Mouse (Mus musculus): ENCODE measurements around the gene Wwc1. TPM values are rescaled to one million over a fixed set of nuclear protein-coding genes. Genes with fewer than 3 reads are reported as not detected.
"Not testable (repeated sequence)": the region's sequence is repeated elsewhere in the genome, so short reads cannot be mapped to it uniquely, and the experiment has no call there.

Gene Wwc1
- polyA plus RNA-seq, 1 experiment from 2014 or later = 10.3 TPM

GRCm38 (mm10) chr11:35798874-35799273 is 181.5 kb downstream of the Wwc1 start, which contains the start of gene Fbll1:
Fbll1 (minus strand) TSS chr11:35798884.
- Histone ChIP-seq H3K4me2 (ENCODE audit: low read length) (peak within 1 kb of the TSS; percentile 78), H3K27ac (replicated peaks; ENCODE audit: low read depth, low read length) (peak within 1 kb of the TSS; percentile 86), H3K9ac (replicated peaks; ENCODE audit: low read length) (peak within 1 kb of the TSS; percentile 85), H3K4me1 (ENCODE audit: control insufficient read depth, insufficient read depth, low read length) (peaks cover 13% of the 10 kb centered on the region), H3K9me3 (ENCODE audit: control insufficient read depth, low read length) (no peaks in the 10 kb centered on the region), H3K4me3 (replicated peaks; ENCODE audit: low read depth, low read length) (peak within 1 kb of the TSS; percentile 66), H3K27me3 (ENCODE audit: control insufficient read depth, insufficient read depth, low read length) (peaks cover 23% of the 10 kb centered on the region), H3K36me3 (ENCODE audit: control insufficient read depth, insufficient read depth, low read length) (no peaks in the 10 kb centered on the region)
- ATAC-seq (ENCODE audit: low FRiP score, low TSS enrichment) = no peak
- WGBS = 7% methylated on average over 11 of the region's 11 CpGs
- peak; percentile 74 for DNase-seq

GRCm38 (mm10) chr11:35798495-35798820 is 181.9 kb downstream of the Wwc1 start:
- H3K4me3 ChIP-seq (replicated peaks; ENCODE audit: low read depth, low read length) = peak overlapping the region; percentile 66
- DNase-seq (peak; percentile 94), ATAC-seq (ENCODE audit: low FRiP score, low TSS enrichment) (peak; percentile 94)
- H3K36me3 ChIP-seq (ENCODE audit: control insufficient read depth, insufficient read depth, low read length) = no peaks in the 10 kb centered on the region
- H3K9me3 ChIP-seq (ENCODE audit: control insufficient read depth, low read length) = no peaks in the 10 kb centered on the region
- 1% methylated on average over 23 of the region's 23 CpGs for WGBS
- H3K27me3 ChIP-seq (ENCODE audit: control insufficient read depth, insufficient read depth, low read length) = peaks cover 23% of the 10 kb centered on the region
- H3K4me1 ChIP-seq (ENCODE audit: control insufficient read depth, insufficient read depth, low read length) = peaks cover 13% of the 10 kb centered on the region
- peak overlapping the region; percentile 86 for H3K27ac ChIP-seq (replicated peaks; ENCODE audit: low read depth, low read length)
- H3K4me2 ChIP-seq (ENCODE audit: low read length) = peak overlapping the region; percentile 78
- H3K9ac ChIP-seq (replicated peaks; ENCODE audit: low read length) = peak overlapping the region; percentile 85

- Histone ChIP-seq H3K27ac (replicated peaks; ENCODE audit: low read depth, low read length) (peak overlapping the region; percentile 86), H3K36me3 (ENCODE audit: control insufficient read depth, insufficient read depth, low read length) (no peaks in the 10 kb centered on the region), H3K9ac (replicated peaks; ENCODE audit: low read length) (peak overlapping the region; percentile 85), H3K4me3 (replicated peaks; ENCODE audit: low read depth, low read length) (peak overlapping the region; percentile 66), H3K4me1 (ENCODE audit: control insufficient read depth, insufficient read depth, low read length) (peaks cover 13% of the 10 kb centered on the region), H3K27me3 (ENCODE audit: control insufficient read depth, insufficient read depth, low read length) (peaks cover 23% of the 10 kb centered on the region), H3K9me3 (ENCODE audit: control insufficient read depth, low read length) (no peaks in the 10 kb centered on the region), H3K4me2 (ENCODE audit: low read length) (peak overlapping the region; percentile 78)
- peak; percentile 69 for DNase-seq
- ATAC-seq (ENCODE audit: low FRiP score, low TSS enrichment) = peak; percentile 75
- 2% methylated on average over 85 of the region's 86 CpGs for WGBS
These were observed 182.4 kb downstream of the Wwc1 start for GRCm38 (mm10) chr11:35797751-35798494.

GRCm38 (mm10) chr11:35792800-35793199 is 187.5 kb downstream of the Wwc1 start:
- ATAC-seq (ENCODE audit: low FRiP score, low TSS enrichment); H3K9me3 ChIP-seq (ENCODE audit: control insufficient read depth, low read length); H3K4me2 ChIP-seq (ENCODE audit: low read length); H3K9ac ChIP-seq (replicated peaks; ENCODE audit: low read length); H3K4me3 ChIP-seq (replicated peaks; ENCODE audit: low read depth, low read length); H3K27ac ChIP-seq (replicated peaks; ENCODE audit: low read depth, low read length); DNase-seq: not testable (repeated sequence)
- Histone ChIP-seq H3K4me1 (ENCODE audit: control insufficient read depth, insufficient read depth, low read length) (peaks cover 13% of the 10 kb centered on the region), H3K36me3 (ENCODE audit: control insufficient read depth, insufficient read depth, low read length) (peaks cover 18% of the 10 kb centered on the region; the same call in 1 of the 2 replicates), H3K27me3 (ENCODE audit: control insufficient read depth, insufficient read depth, low read length) (peaks cover 20% of the 10 kb centered on the region)
- 87% methylated on average over 5 of the region's 5 CpGs for WGBS

GRCm38 (mm10) chr11:35788443-35788842 is 191.9 kb downstream of the Wwc1 start:
- no peaks in the 10 kb centered on the region for H3K9me3 ChIP-seq (ENCODE audit: control insufficient read depth, low read length)
- no peak overlapping the region for H3K4me3 ChIP-seq (replicated peaks; ENCODE audit: low read depth, low read length)
- H3K27ac ChIP-seq (replicated peaks; ENCODE audit: low read depth, low read length) = no peak overlapping the region
- H3K4me1 ChIP-seq (ENCODE audit: control insufficient read depth, insufficient read depth, low read length) = no peaks in the 10 kb centered on the region
- no peak overlapping the region for H3K9ac ChIP-seq (replicated peaks; ENCODE audit: low read length)
- ATAC-seq (ENCODE audit: low FRiP score, low TSS enrichment) = no peak
- H3K27me3 ChIP-seq (ENCODE audit: control insufficient read depth, insufficient read depth, low read length) = no peaks in the 10 kb centered on the region
- H3K36me3 ChIP-seq (ENCODE audit: control insufficient read depth, insufficient read depth, low read length) = peaks cover 51% of the 10 kb centered on the region
- WGBS = 51% methylated on average over 2 of the region's 2 CpGs
- DNase-seq = peak; percentile 19
- H3K4me2 ChIP-seq (ENCODE audit: low read length) = no peak overlapping the region

Other genes with a start within 250 kb of the Wwc1 start
- 29.0 and 36.8 TPM in 2 replicates for gene Pank3, start 211.0 kb downstream of the Wwc1 start, polyA plus RNA-seq (2014; fragmentation: Nextera tagmentation; extraction: Ambion mirVana)
- gene Fbll1, start 181.6 kb downstream of the Wwc1 start, polyA plus RNA-seq (2014; fragmentation: Nextera tagmentation; extraction: Ambion mirVana) = 24.7 and 34.8 TPM in 2 replicates
- 72.0 and 73.1 TPM in 2 replicates for gene Rars, start 146.0 kb downstream of the Wwc1 start, polyA plus RNA-seq (2014; fragmentation: Nextera tagmentation; extraction: Ambion mirVana)